Mouse (Mus musculus) kidney, adult 2 months (tissue): ENCODE measurements around the gene Ptafr.

ENCODE experiments used
- CTCF ChIP-seq: fragments of 200-500 bp; conservative IDR thresholded peaks from 2 replicates; pipeline ENCODE4 v1.5.1; 2011; ENCODE audit warnings: low read depth, mild to moderate bottlenecking, control low read depth, low read length, moderate library complexity, mixed read lengths; ENCODE audit not compliant: insufficient read depth, insufficient read length
- POLR2A ChIP-seq: fragments of 200-500 bp; IDR thresholded peaks from one replicate; pipeline ENCODE4 v1.6.1; 2011; ENCODE audit warnings: low read depth, low read length, control low read depth

DNA sequence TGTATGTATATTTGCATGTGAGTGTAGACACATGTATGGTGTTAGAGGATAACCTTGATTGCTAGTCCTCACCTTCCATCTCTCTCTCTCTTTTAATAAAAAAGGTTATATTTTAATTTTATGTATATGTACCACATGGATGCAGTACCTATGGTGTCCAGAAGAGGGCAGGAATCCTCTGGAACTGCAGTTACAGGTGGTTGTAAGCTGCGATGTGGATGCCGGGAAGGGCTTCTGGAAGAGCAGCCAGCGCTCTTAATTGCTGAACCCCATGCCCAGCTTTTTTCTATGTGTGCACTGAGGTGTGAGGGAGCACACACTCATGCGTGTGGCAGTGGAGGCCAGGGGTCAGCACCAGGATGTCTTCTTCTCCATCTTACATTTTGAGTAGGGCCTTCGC lies 5.2 kb downstream of the Ptafr start:
- TF ChIP-seq CTCF (0 out of 2 replicates have a peak, but pooled peaks have one; percentile 7), POLR2A (no peak)
